Mouse (Mus musculus) cortical plate, adult 2 months (tissue): ENCODE measurements at regions not wholly inside any gene's neighbourhood (a gene's known extent, or its start where the extent isn't known, plus 50 kb on each side); places are given as distances from the start of the nearest gene placed in this dataset.

ENCODE experiments used
- CTCF ChIP-seq: fragments of 200-500 bp; IDR thresholded peaks from 2 replicates; pipeline ENCODE4 v1.5.1; 2011; ENCODE audit warnings: mild to moderate bottlenecking, control low read depth, low read length; ENCODE audit not compliant: insufficient read depth; ENCODE audit errors: extremely low read depth
- POLR2A ChIP-seq: fragments of 200-500 bp; IDR thresholded peaks from 2 replicates; pipeline ENCODE4 v1.6.1; 2011; ENCODE audit warnings: mild to moderate bottlenecking, low read length, control low read depth; ENCODE audit not compliant: insufficient read depth; ENCODE audit errors: extremely low read depth

DNA sequence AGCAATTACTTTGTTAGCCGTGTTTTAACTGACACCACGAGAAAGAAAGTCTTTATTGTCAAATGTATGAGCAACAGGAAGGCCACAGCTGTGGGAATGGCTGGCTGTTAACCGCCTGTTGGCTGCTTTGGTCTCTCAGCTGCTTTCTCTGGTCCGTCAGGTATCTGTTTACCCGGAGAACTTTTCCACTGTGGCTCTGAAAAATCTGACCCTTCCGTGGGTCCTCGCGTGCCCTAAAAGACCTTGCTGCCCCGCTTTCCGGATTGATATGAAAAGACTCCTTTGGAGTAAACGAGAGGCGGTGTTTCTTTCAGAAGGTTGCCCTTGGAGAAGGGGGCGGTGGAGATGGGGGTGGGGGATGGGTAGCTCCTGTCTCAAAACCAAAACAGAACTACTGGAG, 75.9 kb downstream of the Sox14 start:
- no peak for TF ChIP-seq CTCF
- no peak for TF ChIP-seq POLR2A
